Comparison of ENCODE assay signal across 15 mouse cellular contexts in the genomic region with DNA sequence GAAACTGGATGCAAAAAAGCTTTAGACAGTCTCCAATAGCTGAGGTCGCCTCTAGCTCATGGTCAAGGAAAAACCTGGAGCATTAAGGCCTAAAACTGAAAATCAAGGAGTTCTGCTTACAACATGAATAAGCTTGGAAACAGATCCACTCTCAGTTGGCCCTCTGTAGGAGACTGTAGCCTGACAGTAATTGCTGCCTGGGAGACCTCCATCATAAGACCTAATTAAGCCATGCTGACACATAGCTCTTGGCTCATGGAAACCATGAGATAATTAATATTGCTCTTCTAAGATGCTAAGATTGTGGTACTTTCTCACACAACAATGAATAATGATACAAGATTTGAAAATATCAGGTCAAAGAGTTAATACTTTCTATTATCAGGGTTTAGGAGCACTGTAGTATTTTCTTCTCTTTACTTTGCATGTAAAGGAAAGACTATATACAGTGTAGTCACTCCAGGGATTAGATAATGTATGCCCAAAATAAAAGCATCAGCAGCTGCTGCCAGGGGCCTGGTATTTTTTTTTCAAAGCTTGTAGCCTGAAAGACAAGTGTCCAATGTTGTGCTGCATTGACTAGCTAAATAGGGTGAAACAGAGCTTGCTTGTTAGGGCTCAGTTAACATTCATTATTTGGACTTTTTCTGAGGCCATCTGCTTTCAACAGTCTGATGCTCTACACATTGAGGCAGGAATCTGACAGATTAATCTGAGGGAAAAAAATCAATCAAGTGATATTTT.
DNase-seq lines count a peak whose midpoint lies in the region; ATAC-seq lines count a peak whose summit lies in the region.
"Had no signal": no experiment of that assay in that cellular context is flagged by ENCODE, and none has a peak within 500 bp of the region (broad histone marks: within the 10 kb centered on the region; RNA-seq: fewer than 3 reads in every experiment).

No protein-coding gene starts in this region.

- no peak overlapping the region for H3K9ac ChIP-seq in neural tube, embryonic 13.5 days
- H3K9ac ChIP-seq in forebrain, embryonic 16.5 days (replicated peaks; ENCODE audit: low read depth, low read length): no peak overlapping the region
- no peak overlapping the region for H3K9ac ChIP-seq in midbrain, embryonic 12.5 days (replicated peaks)

- no peak overlapping the region for H3K4me3 ChIP-seq in neural tube, embryonic 13.5 days
- no peak overlapping the region for H3K4me3 ChIP-seq in forebrain, embryonic 16.5 days (replicated peaks; ENCODE audit: low read length)
- H3K4me3 ChIP-seq in midbrain, embryonic 12.5 days: no peak overlapping the region
- H3K4me3 ChIP-seq: gastrocnemius, adult 2 months; heart, adult 2 months; myocyte had no signal

- ATAC-seq in neural tube, embryonic 13.5 days (ENCODE audit: low read depth): no peak
- ATAC-seq in forebrain, embryonic 16.5 days: peak; percentile 88
- ATAC-seq in midbrain, embryonic 12.5 days (ENCODE audit: low FRiP score, low read depth): peak; percentile 78; the same call in 1 of the 2 replicates
- ATAC-seq in frontal cortex, adult (ENCODE audit: low TSS enrichment): no peak

- no peaks in the 10 kb centered on the region for H3K27me3 ChIP-seq in neural tube, embryonic 13.5 days
- H3K27me3 ChIP-seq in forebrain, embryonic 16.5 days (replicated peaks; ENCODE audit: control insufficient read depth, insufficient read depth, low read length): no peaks in the 10 kb centered on the region
- no peaks in the 10 kb centered on the region for H3K27me3 ChIP-seq in midbrain, embryonic 12.5 days

- 79% methylated on average over 1 of the region's 1 CpGs for WGBS in neural tube, embryonic 13.5 days
- WGBS in forebrain, embryonic 16.5 days: 37% methylated on average over 1 of the region's 1 CpGs
- 68% methylated on average over 1 of the region's 1 CpGs for WGBS in midbrain, embryonic 12.5 days

- H3K9me3 ChIP-seq in neural tube, embryonic 13.5 days: no peaks in the 10 kb centered on the region
- H3K9me3 ChIP-seq in forebrain, embryonic 16.5 days (ENCODE audit: control insufficient read depth, low read length): no peaks in the 10 kb centered on the region
- H3K9me3 ChIP-seq in midbrain, embryonic 12.5 days: no peaks in the 10 kb centered on the region

- H3K27ac ChIP-seq in neural tube, embryonic 13.5 days (replicated peaks): 0 out of 2 replicates have a peak overlapping the region, but pooled peaks have one; percentile 2
- no peak overlapping the region for H3K27ac ChIP-seq in forebrain, embryonic 16.5 days (ENCODE audit: low read length)
- peak overlapping the region; percentile 10; the same call in 1 of the 2 replicates for H3K27ac ChIP-seq in midbrain, embryonic 12.5 days (replicated peaks)
- H3K27ac ChIP-seq: gastrocnemius, adult 2 months; heart, adult 2 months had no signal

- DNase-seq in neural tube, embryonic 10.5 days (ENCODE audit: extremely low spot score, low spot score): no peak
- DNase-seq in kidney, postnatal 25 days: no peak
- no peak for DNase-seq in urinary bladder, postnatal 14 days (ENCODE audit: low spot score)
- DNase-seq: adrenal gland, postnatal 14 days; cerebellum, postnatal 14 days; gastrocnemius, adult 2 months; heart, adult 2 months; heart, postnatal 10 days; lung, adult 2 months; thymus, adult 2 months had no signal

- H3K36me3 ChIP-seq in neural tube, embryonic 13.5 days: no peaks in the 10 kb centered on the region
- H3K36me3 ChIP-seq in forebrain, embryonic 16.5 days (ENCODE audit: control insufficient read depth, insufficient read depth): no peaks in the 10 kb centered on the region
- no peaks in the 10 kb centered on the region for H3K36me3 ChIP-seq in midbrain, embryonic 12.5 days

- H3K4me1 ChIP-seq in neural tube, embryonic 13.5 days (replicated peaks): peaks cover 9% of the 10 kb centered on the region
- no peaks in the 10 kb centered on the region; the same call in 1 of the 2 replicates for H3K4me1 ChIP-seq in forebrain, embryonic 16.5 days (replicated peaks; ENCODE audit: control insufficient read depth, insufficient read depth, low read length)
- H3K4me1 ChIP-seq in midbrain, embryonic 12.5 days: peaks cover 3% of the 10 kb centered on the region; the same call in 1 of the 2 replicates

- no peak overlapping the region for H3K4me2 ChIP-seq in neural tube, embryonic 13.5 days
- H3K4me2 ChIP-seq in forebrain, embryonic 16.5 days (ENCODE audit: low read length): no peak overlapping the region
- no peak overlapping the region for H3K4me2 ChIP-seq in midbrain, embryonic 12.5 days (replicated peaks)

Comparison
In these comparisons a context has a peak if more than half of its experiments do, and no peak if none do; other contexts are left out.
1. ATAC-seq: peak in forebrain, embryonic 16.5 days (single experiment) and midbrain, embryonic 12.5 days (single experiment); none in neural tube, embryonic 13.5 days (single experiment) and frontal cortex, adult (single experiment).